Mouse (Mus musculus): ENCODE measurements around the gene Gm20449. TPM values are rescaled to one million over a fixed set of nuclear protein-coding genes. Genes with fewer than 3 reads are reported as not detected.
A peak's percentile ranks its signal among the peaks of the same experiment; 100 is the strongest.
"Not testable (repeated sequence)": the region's sequence is repeated elsewhere in the genome, so short reads cannot be mapped to it uniquely, and the experiment has no call there.

Gene Gm20449
- polyA plus RNA-seq (2012; rRNA removed), result 0.11 and 0.17 TPM in 2 replicates

DNA sequence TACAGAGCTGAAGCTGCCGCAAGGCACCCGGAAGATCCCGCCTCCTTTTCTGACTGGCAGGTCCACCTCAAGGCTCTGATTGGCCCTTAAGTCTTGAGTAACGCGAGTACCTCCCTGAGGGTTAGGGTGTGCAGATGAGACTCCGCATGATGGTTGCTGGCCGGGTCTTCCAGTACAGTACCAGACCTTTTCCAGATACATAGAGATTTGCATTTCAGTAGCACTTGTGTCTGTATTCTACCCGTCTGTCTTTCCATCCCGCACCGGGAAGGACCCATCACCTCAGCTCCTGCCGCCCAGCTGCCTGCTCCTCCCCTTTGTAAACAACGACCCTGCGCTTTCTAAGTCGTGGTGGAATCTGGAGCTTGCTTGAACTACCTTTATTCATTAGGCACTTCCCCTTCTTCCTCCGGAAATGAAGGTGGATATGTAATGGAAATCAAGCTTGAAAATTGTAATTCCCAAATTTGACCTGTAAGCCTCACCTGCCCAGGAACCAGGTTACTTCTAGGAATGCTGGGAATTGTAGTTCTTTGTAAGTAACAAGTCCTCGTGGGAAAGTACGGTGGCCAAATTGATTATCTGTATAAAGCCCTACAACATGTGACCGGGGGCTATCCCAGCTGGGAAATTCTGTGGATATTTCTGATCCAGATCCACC lies at the start of gene Gm20449, which contains the start of gene AW146154:
Gene Gm20449, minus strand, starts transcription at position 29 of the 661 bp plus-strand sequence.
Gene AW146154, minus strand, starts transcription at position 502 of the 661 bp plus-strand sequence.
- Histone ChIP-seq H3K36me3 (ENCODE audit: control insufficient read depth, insufficient read depth, low read length) (no peaks in the 10 kb centered on the region), H3K27ac (ENCODE audit: control insufficient read depth, insufficient read depth, low read length) (peak within 1 kb of the TSS; percentile 52), H3K27me3 (ENCODE audit: control insufficient read depth, insufficient read depth, low read length) (no peaks in the 10 kb centered on the region), H3K4me1 (replicated peaks; ENCODE audit: control insufficient read depth, insufficient read depth, low read length) (no peaks in the 10 kb centered on the region), H3K4me3 (ENCODE audit: control insufficient read depth, insufficient read depth, low read length) (peak within 1 kb of the TSS; percentile 59)
- DNase-seq, result peak; percentile 99
- TF ChIP-seq CTCF (IDR thresholded peaks at IDR 0.05; ENCODE audit: borderline replicate concordance, control insufficient read depth, extremely low read depth, insufficient read depth, low read length, poor library complexity) (no peak), POLR2A (IDR thresholded peaks at IDR 0.05; ENCODE audit: control insufficient read depth, extremely low read depth, insufficient read depth, low read length, poor library complexity) (no peak)
- under 1% methylated on average over 18 of the region's 18 CpGs for WGBS

DNA sequence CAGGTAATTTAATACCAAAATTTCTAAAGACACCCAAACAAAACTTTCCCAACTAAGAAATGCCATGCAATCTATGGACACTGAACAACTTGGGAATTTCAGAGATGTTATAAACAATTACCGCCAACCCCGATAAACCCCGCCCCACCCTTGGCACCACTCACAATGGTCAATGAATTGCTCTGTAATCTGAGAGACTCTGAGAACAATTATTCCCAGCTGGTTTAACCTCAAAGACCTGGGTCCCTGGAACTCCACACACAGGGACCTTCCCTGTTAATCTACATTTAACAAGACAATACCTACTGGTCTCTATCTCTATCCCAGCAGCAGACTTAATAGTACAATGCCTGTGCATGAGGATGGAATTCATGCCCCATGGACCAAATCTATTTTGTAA lies 13.5 kb upstream of the Gm20449 start:
- no peaks in the 10 kb centered on the region for H3K36me3 ChIP-seq (ENCODE audit: control insufficient read depth, insufficient read depth, low read length)
- no peak for DNase-seq
- no peak for TF ChIP-seq POLR2A (IDR thresholded peaks at IDR 0.05; ENCODE audit: control insufficient read depth, extremely low read depth, insufficient read depth, low read length, poor library complexity)
- no peak for TF ChIP-seq CTCF (IDR thresholded peaks at IDR 0.05; ENCODE audit: borderline replicate concordance, control insufficient read depth, extremely low read depth, insufficient read depth, low read length, poor library complexity)
- no peak overlapping the region for H3K4me3 ChIP-seq (ENCODE audit: control insufficient read depth, insufficient read depth, low read length)
- WGBS, result 94% methylated on average over 3 of the region's 3 CpGs
- no peaks in the 10 kb centered on the region for H3K27me3 ChIP-seq (ENCODE audit: control insufficient read depth, insufficient read depth, low read length)
- H3K4me1 ChIP-seq (replicated peaks; ENCODE audit: control insufficient read depth, insufficient read depth, low read length), result no peaks in the 10 kb centered on the region
- no peak overlapping the region for H3K27ac ChIP-seq (ENCODE audit: control insufficient read depth, insufficient read depth, low read length)

DNA sequence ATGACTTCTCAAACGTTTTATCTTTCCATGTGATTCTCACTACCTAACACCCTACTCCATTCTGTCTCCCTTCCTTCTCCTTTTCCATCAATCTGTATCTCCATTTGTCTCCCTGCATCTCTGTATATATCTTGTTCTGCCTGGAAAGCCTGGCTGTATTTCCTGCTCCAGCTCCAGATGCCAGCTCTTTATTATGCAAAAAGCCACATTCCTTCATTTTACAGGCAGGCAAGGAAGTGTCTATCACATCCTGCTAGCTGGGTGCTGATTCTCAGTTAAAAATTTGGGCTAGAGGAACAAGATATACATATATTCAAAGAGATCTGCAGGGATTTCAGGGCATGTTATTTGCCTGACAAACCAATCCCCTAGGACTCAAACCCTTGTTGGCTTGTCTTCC lies 13.0 kb upstream of the Gm20449 start:
- TF ChIP-seq CTCF (IDR thresholded peaks at IDR 0.05; ENCODE audit: borderline replicate concordance, control insufficient read depth, extremely low read depth, insufficient read depth, low read length, poor library complexity), result no peak
- TF ChIP-seq POLR2A (IDR thresholded peaks at IDR 0.05; ENCODE audit: control insufficient read depth, extremely low read depth, insufficient read depth, low read length, poor library complexity), result no peak
- Histone ChIP-seq H3K27ac (ENCODE audit: control insufficient read depth, insufficient read depth, low read length) (no peak overlapping the region), H3K27me3 (ENCODE audit: control insufficient read depth, insufficient read depth, low read length) (no peaks in the 10 kb centered on the region), H3K4me1 (replicated peaks; ENCODE audit: control insufficient read depth, insufficient read depth, low read length) (no peaks in the 10 kb centered on the region), H3K4me3 (ENCODE audit: control insufficient read depth, insufficient read depth, low read length) (no peak overlapping the region), H3K36me3 (ENCODE audit: control insufficient read depth, insufficient read depth, low read length) (no peaks in the 10 kb centered on the region)
- WGBS, result 27% methylated on average over 1 of the region's 1 CpGs
- no peak for DNase-seq

DNA sequence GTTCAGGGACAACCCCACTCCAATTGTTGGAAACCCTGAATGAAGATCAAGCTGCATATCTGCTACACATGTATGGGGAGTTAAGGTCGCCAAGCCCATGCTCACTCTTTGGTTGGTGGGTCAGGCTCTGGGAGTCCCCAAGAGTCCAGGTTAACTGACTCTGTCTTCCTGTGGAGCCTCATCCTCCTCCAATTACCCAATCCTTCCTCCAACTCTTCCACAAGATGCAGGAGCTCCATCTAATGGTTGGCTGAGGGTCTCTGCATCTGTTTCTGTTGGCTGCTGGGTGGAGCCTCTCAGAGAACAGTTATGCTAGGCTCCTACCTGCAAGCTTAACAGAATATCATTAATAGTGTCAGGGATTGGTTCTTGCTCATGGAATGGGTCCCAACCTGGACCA lies 3.2 kb upstream of the Gm20449 start:
- no peak for DNase-seq
- no peak for TF ChIP-seq POLR2A (IDR thresholded peaks at IDR 0.05; ENCODE audit: control insufficient read depth, extremely low read depth, insufficient read depth, low read length, poor library complexity)
- TF ChIP-seq CTCF (IDR thresholded peaks at IDR 0.05; ENCODE audit: borderline replicate concordance, control insufficient read depth, extremely low read depth, insufficient read depth, low read length, poor library complexity), result no peak
- Histone ChIP-seq H3K4me3 (ENCODE audit: control insufficient read depth, insufficient read depth, low read length) (no peak overlapping the region), H3K36me3 (ENCODE audit: control insufficient read depth, insufficient read depth, low read length) (no peaks in the 10 kb centered on the region), H3K27ac (ENCODE audit: control insufficient read depth, insufficient read depth, low read length) (no peak overlapping the region), H3K27me3 (ENCODE audit: control insufficient read depth, insufficient read depth, low read length) (no peaks in the 10 kb centered on the region), H3K4me1 (replicated peaks; ENCODE audit: control insufficient read depth, insufficient read depth, low read length) (no peaks in the 10 kb centered on the region)
- 57% methylated on average over 1 of the region's 1 CpGs for WGBS

DNA sequence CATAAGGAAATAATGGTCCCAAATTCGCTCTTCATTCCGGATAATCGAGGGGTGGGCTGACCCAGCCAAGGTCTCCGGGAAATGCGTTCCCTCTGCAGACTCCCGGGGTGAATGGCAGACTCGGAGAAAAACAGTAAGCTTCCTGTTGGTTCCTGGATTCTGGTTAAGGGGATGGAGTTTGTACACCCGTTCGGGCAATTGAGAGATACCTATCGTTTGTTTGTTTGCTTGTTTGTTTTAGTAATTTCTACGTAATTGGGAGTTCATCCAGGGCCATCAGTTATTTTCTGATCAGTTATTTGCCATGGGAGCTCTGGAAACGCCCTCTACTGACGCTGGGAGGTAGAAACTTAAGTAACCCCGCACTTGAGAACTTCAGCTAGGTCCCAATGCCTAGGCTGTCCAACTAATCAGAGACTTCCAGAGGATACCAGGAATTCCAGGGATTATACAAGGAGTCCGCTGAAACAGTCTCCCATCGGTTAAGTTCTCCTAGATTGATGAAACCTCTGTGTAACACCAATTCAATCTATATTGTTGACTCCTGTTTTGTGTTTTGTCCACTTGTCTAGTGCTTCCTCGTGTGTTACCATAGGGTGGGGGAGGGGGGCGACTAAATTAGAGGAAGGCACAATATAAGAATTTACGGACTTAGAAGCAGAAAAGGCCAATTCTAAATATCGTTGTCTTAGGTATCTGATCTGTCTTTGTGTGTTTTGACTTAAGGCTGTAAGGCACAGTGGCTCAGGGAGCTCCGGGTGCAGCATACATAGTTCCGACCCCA lies 1.1 kb upstream of the Gm20449 start:
- Histone ChIP-seq H3K27ac (ENCODE audit: control insufficient read depth, insufficient read depth, low read length) (no peak overlapping the region), H3K36me3 (ENCODE audit: control insufficient read depth, insufficient read depth, low read length) (no peaks in the 10 kb centered on the region), H3K4me1 (replicated peaks; ENCODE audit: control insufficient read depth, insufficient read depth, low read length) (no peaks in the 10 kb centered on the region), H3K4me3 (ENCODE audit: control insufficient read depth, insufficient read depth, low read length) (peak overlapping the region; percentile 59), H3K27me3 (ENCODE audit: control insufficient read depth, insufficient read depth, low read length) (no peaks in the 10 kb centered on the region)
- TF ChIP-seq POLR2A (IDR thresholded peaks at IDR 0.05; ENCODE audit: control insufficient read depth, extremely low read depth, insufficient read depth, low read length, poor library complexity), result no peak
- no peak for TF ChIP-seq CTCF (IDR thresholded peaks at IDR 0.05; ENCODE audit: borderline replicate concordance, control insufficient read depth, extremely low read depth, insufficient read depth, low read length, poor library complexity)
- 12% methylated on average over 22 of the region's 22 CpGs for WGBS
- DNase-seq, result peak; percentile 74

DNA sequence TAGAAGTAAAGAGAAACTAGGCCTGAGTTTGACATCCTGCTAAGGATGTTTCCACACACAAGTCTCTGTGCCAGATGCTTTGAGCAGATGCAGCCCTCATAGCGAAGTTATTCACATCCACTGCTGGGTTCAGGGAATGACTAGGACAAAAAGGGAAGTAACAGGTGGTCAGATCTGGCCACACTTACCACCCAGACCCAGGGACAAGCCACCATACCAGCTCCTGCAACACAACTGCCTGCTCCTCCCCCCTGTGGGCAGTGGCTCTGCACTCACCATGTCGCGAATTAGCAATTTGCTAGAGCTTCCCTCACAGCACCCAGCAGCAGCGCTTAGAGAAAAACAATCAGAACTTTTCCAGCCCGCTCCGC lies 214 bp downstream of the Gm20449 start:
- not testable (repeated sequence) for H3K4me1 ChIP-seq (replicated peaks; ENCODE audit: control insufficient read depth, insufficient read depth, low read length); DNase-seq; H3K27me3 ChIP-seq (ENCODE audit: control insufficient read depth, insufficient read depth, low read length); H3K36me3 ChIP-seq (ENCODE audit: control insufficient read depth, insufficient read depth, low read length)
- Histone ChIP-seq H3K27ac (ENCODE audit: control insufficient read depth, insufficient read depth, low read length) (peak overlapping the region; percentile 52), H3K4me3 (ENCODE audit: control insufficient read depth, insufficient read depth, low read length) (peak overlapping the region; percentile 59)
- 2% methylated on average over 6 of the region's 6 CpGs for WGBS

DNA sequence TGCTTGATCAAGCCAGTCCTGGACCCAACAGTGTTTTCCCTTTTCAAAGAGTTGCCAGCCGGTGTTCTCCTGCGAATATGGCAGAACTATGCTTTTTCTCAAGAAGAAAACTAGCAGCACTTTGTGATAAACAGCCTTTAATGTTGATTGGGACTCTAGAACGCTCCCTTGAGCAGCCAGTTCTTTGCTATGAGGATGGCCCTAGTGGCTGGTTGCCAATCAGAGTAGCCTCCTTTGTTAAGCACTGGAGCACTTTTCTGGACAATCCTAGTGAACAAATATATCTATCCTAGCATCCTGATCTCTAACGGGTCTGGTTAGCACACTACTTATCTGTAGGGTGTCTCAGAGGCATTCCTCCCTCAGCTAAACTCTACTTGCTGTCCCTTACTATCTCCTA lies 753 bp downstream of the Gm20449 start:
- H3K27ac ChIP-seq (ENCODE audit: control insufficient read depth, insufficient read depth, low read length); H3K4me3 ChIP-seq (ENCODE audit: control insufficient read depth, insufficient read depth, low read length); H3K27me3 ChIP-seq (ENCODE audit: control insufficient read depth, insufficient read depth, low read length); H3K4me1 ChIP-seq (replicated peaks; ENCODE audit: control insufficient read depth, insufficient read depth, low read length); DNase-seq; H3K36me3 ChIP-seq (ENCODE audit: control insufficient read depth, insufficient read depth, low read length): not testable (repeated sequence)
- 74% methylated on average over 4 of the region's 4 CpGs for WGBS

Measured in thymus, adult 2 months (tissue).